Mouse (Mus musculus) thymus, postnatal 10 days (tissue): Measurements from ENCODE around the gene Lpp.

Source experiments
- DNase-seq, 2 experiments: peaks; one replicate each; pipeline ENCODE4 v3.0.0; 2021; ENCODE audit warnings: low spot score in 2 of 2

Lpp gene

DNA sequence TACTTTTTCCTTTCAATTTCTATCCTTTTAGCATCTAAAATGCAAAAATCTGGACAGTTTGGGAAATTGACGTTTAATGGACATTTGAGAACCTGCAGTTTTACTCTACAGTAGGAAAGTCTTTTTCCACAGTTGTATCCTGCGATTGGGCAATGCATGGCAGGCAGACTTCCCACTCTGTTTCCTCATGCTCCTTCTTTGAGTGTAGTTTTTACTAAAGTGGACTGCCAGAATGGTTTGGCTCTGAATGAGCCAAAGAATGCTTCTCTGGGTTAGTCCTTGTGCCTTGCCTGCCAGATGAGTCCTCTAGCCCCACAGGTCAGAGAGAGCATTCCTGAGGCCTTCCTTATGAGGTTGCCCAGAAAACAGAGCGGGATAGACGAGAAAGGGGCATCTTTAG, 166.5 kb downstream of the Lpp start:
- no peak for DNase-seq

GRCm38 (mm10) chr16:24560998-24561397, 167.7 kb downstream of the Lpp start:
- DNase-seq: no peak

DNA sequence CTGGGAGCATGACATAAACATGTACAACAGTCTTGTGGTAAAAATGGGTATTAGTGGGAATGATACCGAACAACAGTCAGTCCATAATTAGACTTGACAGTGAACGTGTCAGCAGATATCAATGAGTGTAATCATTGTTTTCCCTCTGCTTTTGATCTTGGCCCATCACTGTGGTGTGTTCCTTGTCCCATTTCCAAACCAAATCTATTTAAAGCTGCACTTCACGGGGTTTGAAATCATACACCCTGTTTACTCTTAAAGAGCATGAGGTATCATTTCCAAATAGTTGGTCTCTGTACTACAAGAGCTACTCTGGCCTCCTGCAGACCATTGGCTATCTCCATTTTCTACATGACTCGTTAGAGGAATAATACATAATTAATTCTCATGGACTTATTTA, 168.3 kb downstream of the Lpp start:
- DNase-seq: no peak

DNA sequence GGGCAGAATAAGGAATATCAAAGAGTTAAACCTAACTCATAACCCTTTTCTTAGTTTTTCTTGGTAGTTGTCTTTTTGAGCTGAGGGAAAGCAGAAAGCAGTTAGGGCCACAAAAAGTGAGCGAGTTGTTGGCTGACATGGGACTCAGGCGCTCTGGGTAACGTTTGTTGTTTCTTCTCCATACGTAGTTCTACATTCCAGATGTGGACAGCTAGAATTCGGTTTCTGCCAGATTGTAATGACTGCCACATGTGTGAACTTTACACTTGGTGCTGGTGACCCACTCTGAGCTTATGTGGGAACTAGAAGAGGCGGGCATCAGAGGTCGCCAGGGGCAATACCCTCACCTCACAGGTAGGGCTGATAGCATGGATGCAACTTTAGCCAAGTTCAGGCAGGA, 172.0 kb downstream of the Lpp start:
- DNase-seq: no peak

GRCm38 (mm10) chr16:24566277-24566676, 173.0 kb downstream of the Lpp start:
- no peak for DNase-seq

DNA sequence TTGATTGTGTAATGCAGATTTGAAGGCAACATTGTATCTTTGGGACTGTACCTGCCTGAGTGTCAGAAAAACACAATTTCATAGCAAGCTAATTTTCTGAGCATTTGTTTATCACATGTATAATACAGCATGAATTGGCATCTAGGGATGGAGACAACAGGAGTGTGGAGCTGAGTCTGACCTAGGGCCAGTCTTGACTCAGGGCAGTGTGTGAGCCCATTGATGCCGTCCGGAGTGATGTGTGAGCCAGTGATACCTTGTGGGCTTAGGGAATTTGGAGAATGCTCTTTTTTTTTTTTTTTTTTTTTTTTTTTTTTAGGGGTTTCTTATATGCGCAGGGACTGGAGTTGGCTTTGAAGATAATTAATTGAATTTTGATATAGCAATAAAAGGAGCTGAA, 174.3 kb downstream of the Lpp start:
- DNase-seq: no peak

DNA sequence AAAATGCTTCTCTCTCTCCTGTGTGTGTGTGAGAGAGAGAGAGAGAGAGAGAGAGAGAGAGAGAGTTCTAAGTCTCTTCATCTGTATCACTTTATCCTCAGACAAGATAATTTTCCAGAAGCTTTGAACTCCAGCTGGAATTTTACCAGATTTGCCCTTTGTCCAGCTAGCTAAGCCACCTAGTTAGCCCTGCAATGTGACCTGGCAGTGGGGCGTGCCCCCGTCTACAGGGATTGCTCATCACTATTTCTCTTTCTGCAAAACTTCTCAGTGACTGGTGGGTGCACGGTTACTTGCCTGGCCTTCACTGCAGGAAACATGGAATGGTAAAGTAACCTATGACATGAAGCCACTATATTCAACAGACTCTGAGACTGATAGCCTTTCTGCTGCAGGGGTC, 174.8 kb downstream of the Lpp start:
- no peak for DNase-seq

GRCm38 (mm10) chr16:24569681-24570080, 176.4 kb downstream of the Lpp start:
- no peak for DNase-seq

- DNase-seq: no peak
Observed at GRCm38 (mm10) chr16:24576999-24577398, 183.7 kb downstream of the Lpp start.

- no peak for DNase-seq
Observed at GRCm38 (mm10) chr16:24577798-24578197, 184.5 kb downstream of the Lpp start.

DNA sequence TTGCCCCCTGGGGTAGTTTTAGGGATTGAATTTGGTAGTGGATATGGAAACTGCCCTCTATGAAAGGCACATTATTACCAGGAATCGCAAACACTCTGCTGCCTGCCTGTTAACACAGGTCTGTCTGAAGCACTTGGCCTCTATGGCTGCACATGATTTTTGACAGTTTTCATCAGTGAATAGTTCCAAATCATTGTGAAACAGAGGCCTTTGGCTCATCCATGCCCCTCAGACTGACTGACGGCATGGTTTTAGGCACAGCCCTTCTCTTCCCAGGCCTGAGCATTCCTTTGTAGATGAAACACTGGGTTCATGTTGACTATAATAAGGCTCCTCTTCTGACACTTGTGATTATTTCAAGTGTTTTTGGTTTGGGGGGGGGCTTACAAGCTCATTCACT, 189.5 kb downstream of the Lpp start:
- DNase-seq: no peak

GRCm38 (mm10) chr16:24593535-24593934, 200.2 kb downstream of the Lpp start:
- no peak for DNase-seq

DNA sequence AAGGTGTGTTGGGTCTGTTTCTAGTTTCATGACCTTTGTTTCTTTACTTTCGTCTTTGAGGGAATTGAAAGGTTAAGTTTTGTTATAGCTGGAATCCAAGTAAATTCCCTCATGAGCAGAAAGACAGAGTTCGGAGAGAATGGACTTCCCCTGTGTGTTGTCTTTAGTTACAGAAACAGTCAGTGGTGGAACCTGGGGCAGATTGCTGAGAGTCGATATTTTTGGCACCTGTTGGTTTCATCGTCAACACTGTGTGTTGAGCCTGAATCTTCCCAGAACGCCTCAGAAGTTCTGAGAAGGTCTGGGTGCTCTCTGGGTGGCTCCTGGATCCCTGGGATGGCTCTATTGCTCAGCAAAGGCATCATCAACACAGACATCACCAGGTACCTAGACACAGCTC, 201.2 kb downstream of the Lpp start:
- no peak for DNase-seq

DNA sequence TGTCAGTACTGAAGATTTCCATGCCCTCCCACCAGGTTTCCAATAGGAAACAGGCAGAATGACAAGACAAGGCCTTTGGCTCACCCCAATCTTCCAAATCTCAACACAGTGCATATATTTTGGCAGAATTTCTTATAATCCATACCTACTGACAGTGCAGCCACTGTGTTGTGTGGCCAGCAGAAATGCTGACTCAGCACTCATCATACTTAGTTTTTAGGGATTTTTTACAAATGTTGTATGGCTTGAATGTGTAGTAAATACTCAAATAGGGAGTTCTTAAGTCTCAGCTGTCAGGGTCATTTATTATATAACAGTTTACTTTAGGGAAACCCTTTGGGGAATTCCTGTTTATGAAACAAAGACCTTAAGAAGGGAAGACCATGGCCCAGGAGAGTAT, 202.2 kb downstream of the Lpp start:
- no peak for DNase-seq

DNA sequence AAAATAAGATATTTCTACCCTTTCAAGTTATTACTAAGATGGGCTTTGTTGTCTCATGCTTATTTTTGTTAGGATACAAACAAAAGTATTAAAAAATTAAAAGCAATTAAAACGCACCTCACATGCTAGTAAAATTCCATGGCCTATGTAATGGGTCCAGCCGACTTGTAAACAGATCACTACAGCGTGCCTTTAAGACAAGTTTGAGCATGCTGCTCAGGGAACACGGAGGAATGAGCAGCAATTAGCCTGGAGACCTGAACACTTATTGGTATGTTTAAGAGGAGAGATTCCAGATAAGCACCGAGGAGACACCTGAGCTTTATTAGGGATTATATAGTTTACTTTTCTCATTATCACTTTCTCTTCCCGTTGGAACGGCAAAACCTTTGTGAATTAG, 205.3 kb downstream of the Lpp start:
- DNase-seq: no peak

DNA sequence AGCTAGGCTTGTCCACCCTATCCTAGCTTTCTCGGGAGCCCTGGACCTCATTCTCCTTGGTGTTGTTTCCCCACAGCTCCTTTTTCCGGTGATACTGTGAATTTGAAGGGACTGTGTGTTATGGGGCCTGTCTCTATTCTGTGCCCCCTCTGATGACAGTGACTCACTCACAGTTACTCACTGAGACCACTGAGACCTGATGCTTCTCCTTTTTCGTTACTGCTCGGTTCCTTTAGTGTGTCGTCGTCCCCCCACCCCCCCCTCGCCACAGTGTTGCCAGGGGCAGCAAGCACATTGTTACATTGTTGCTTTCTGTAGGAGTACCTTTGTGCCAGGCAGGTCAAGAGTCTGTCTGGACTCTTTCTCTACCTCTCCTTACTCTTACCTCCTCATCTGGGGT, 206.5 kb downstream of the Lpp start:
- DNase-seq: no peak

- DNase-seq: no peak
Observed at GRCm38 (mm10) chr16:24600260-24600948, 207.1 kb downstream of the Lpp start.

DNA sequence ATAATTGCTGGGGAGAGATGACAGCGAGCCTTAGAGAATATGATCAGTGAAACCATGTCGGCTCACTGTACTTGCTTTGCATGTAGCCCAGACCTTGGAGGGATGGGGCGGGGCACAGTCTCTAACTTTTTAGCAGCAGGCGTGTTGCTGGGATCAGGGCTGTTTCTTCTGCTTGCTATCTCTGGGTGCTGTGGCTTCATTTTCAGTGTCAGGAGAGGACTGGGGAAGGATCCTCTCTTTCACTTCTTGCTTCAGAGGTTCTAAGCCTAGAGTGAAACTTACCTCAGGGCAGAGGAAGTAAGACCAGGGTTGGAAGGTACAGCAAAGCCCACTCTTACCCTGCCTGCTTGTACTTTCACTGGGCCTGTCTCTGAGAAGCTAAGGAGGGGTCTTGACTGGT, 210.0 kb downstream of the Lpp start:
- DNase-seq: no peak

GRCm38 (mm10) chr16:24607896-24608457, 214.7 kb downstream of the Lpp start:
- DNase-seq: no peak

DNA sequence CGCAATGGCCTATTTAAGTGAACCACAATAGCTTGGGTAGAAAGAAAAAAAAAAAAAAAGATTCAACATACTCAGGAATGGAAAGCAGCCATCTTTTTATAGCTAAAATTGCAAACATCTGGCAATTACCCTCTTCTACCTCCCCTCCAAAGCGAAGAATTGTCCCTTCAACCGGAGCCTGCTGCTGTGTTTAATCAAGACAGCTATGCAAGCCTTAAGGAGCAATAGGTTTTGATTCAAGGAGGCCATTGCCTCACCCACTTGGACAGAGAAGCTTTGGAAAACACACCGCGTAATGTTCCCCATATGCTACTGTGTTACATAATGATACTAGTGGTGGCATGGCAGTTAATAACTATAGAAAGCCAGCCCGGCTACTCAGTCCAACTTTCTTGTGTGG, 226.2 kb downstream of the Lpp start:
- no peak for DNase-seq

- DNase-seq: no peak
Observed at GRCm38 (mm10) chr16:24620021-24620420, 226.7 kb downstream of the Lpp start.

GRCm38 (mm10) chr16:24622226-24623194, 229.2 kb downstream of the Lpp start:
- no peak for DNase-seq

DNA sequence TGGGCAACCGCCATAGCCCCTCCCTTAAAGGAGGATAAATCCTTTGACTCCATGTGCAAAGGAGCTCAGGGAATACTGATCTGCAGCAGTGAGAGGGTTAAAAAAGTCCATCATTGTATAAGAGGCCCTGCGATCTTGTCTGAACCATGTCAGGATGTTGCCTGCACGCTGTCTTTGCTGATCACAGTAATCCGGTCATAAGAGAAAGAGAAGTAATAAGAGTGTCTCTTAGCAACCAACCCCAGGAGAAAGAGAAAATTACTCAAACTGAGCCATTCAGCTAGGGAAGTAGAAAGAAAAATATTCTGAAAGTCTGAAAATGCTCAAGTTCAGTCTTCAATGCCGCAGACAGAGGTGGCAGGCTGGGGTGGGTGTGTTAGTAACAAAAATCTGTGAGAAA, 231.0 kb downstream of the Lpp start:
- DNase-seq: no peak
